Mouse (Mus musculus): ENCODE results near the gene Fggy. TPM values are rescaled to one million over a fixed set of nuclear protein-coding genes. Genes with fewer than 3 reads are reported as not detected.

Fggy gene
- polyA plus RNA-seq, 1 experiment = 189 TPM

DNA sequence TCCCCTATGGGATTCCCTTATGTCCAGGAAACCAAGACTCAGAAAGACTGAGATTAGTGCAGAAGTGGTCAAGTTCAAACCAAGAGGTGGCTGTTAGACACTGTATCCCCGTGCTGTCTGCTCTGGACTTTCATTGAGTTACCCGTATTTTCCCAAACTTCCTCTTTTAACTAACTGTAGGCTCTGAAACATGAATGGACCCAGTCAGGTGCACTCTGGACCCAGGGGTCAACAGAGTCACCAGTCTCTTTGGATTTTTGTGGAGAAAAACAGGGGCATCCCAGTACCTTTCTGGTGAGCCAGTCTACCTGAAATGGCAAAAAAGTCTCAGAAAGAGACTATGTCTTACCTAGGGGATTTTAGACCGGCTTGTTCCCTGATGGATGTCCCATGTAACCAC is 33.6 kb downstream of the Fggy start:
- Histone ChIP-seq H3K27ac (ENCODE audit: insufficient read depth, low read depth, low read length) (no peak overlapping the region), H3K4me3 (ENCODE audit: insufficient read depth, low read depth, low read length) (no peak overlapping the region), H3K36me3 (ENCODE audit: control insufficient read depth, insufficient read depth, low read length) (no peaks in the 10 kb centered on the region), H3K4me1 (ENCODE audit: control insufficient read depth, insufficient read depth, low read length) (peaks cover 4% of the 10 kb centered on the region; the same call in 1 of the 2 replicates), H3K27me3 (replicated peaks; ENCODE audit: control insufficient read depth, insufficient read depth, low read length) (no peaks in the 10 kb centered on the region)
- TF ChIP-seq CTCF (conservative IDR thresholded peaks at IDR 0.05; ENCODE audit: insufficient read depth, insufficient read length, low read depth, low read length) = no peak
- no peak for TF ChIP-seq POLR2A (IDR thresholded peaks at IDR 0.05; ENCODE audit: low read depth, low read length)
- peak; percentile 16 for DNase-seq
- WGBS = 76% methylated on average over 3 of the region's 3 CpGs

DNA sequence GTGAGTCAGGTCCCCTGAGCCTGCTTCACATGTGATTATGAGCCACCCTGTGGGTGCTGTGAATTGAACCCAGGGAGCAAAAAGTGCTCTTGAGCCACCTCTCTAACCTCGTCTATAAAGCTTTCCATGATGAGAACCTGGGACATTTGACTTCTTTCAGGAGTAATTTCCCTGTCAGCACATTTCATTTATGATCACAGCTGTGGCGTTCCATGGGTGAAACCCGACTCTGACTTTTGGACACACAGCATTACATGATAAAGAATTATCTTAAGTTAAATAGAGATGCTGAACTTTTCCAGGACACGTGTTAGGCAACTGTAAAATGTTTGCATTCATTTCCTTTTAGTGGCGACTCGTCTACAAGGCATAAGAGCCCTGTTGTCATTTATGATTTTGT is 39.9 kb downstream of the Fggy start:
- 64% methylated on average over 6 of the region's 6 CpGs for WGBS
- Histone ChIP-seq H3K27ac (ENCODE audit: insufficient read depth, low read depth, low read length) (no peak overlapping the region), H3K27me3 (replicated peaks; ENCODE audit: control insufficient read depth, insufficient read depth, low read length) (no peaks in the 10 kb centered on the region), H3K4me3 (ENCODE audit: insufficient read depth, low read depth, low read length) (no peak overlapping the region), H3K36me3 (ENCODE audit: control insufficient read depth, insufficient read depth, low read length) (no peaks in the 10 kb centered on the region; the same call in 1 of the 2 replicates), H3K4me1 (ENCODE audit: control insufficient read depth, insufficient read depth, low read length) (no peaks in the 10 kb centered on the region)
- no peak for DNase-seq
- TF ChIP-seq POLR2A (IDR thresholded peaks at IDR 0.05; ENCODE audit: low read depth, low read length) = no peak
- no peak for TF ChIP-seq CTCF (conservative IDR thresholded peaks at IDR 0.05; ENCODE audit: insufficient read depth, insufficient read length, low read depth, low read length)

GRCm38 (mm10) chr4:95601776-95602175 is 44.5 kb downstream of the Fggy start:
- no peak overlapping the region for H3K4me3 ChIP-seq (ENCODE audit: insufficient read depth, low read depth, low read length)
- H3K36me3 ChIP-seq (ENCODE audit: control insufficient read depth, insufficient read depth, low read length) = no peaks in the 10 kb centered on the region; the same call in 1 of the 2 replicates
- H3K27me3 ChIP-seq (replicated peaks; ENCODE audit: control insufficient read depth, insufficient read depth, low read length) = no peaks in the 10 kb centered on the region
- WGBS = 72% methylated on average over 4 of the region's 4 CpGs
- H3K27ac ChIP-seq (ENCODE audit: insufficient read depth, low read depth, low read length) = no peak overlapping the region
- TF ChIP-seq POLR2A (IDR thresholded peaks at IDR 0.05; ENCODE audit: low read depth, low read length) = no peak
- TF ChIP-seq CTCF (conservative IDR thresholded peaks at IDR 0.05; ENCODE audit: insufficient read depth, insufficient read length, low read depth, low read length) = no peak
- no peak for DNase-seq
- H3K4me1 ChIP-seq (ENCODE audit: control insufficient read depth, insufficient read depth, low read length) = no peaks in the 10 kb centered on the region

GRCm38 (mm10) chr4:95603254-95603653 is 45.9 kb downstream of the Fggy start:
- Histone ChIP-seq H3K27ac (ENCODE audit: insufficient read depth, low read depth, low read length) (no peak overlapping the region), H3K4me1 (ENCODE audit: control insufficient read depth, insufficient read depth, low read length) (no peaks in the 10 kb centered on the region), H3K4me3 (ENCODE audit: insufficient read depth, low read depth, low read length) (no peak overlapping the region), H3K36me3 (ENCODE audit: control insufficient read depth, insufficient read depth, low read length) (no peaks in the 10 kb centered on the region; the same call in 1 of the 2 replicates), H3K27me3 (replicated peaks; ENCODE audit: control insufficient read depth, insufficient read depth, low read length) (no peaks in the 10 kb centered on the region)
- 73% methylated on average over 1 of the region's 1 CpGs for WGBS
- no peak for DNase-seq
- TF ChIP-seq CTCF (conservative IDR thresholded peaks at IDR 0.05; ENCODE audit: insufficient read depth, insufficient read length, low read depth, low read length) (no peak), POLR2A (IDR thresholded peaks at IDR 0.05; ENCODE audit: low read depth, low read length) (no peak)

DNA sequence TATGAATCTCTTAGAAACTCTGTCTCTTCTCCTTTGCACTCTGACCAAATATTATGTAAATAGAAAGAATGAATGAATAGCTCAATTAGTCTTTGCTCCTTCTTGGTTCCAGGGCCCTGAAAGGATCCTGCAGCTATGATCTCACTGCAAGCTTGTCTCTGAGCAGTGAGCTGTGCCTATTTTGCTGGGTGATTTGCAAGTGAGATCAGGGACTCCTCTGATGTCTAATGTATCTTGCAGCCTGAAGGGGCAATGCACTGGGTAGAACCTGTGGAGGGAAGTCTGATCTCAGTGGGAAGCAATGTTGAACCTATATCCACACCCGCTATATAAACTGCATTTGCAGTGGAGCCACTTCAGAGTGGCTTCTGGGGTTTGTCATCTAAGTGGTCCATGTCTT is 53.4 kb downstream of the Fggy start:
- 100% methylated on average over 1 of the region's 1 CpGs for WGBS
- no peak overlapping the region for H3K27ac ChIP-seq (ENCODE audit: insufficient read depth, low read depth, low read length)
- H3K4me3 ChIP-seq (ENCODE audit: insufficient read depth, low read depth, low read length) = no peak overlapping the region
- H3K36me3 ChIP-seq (ENCODE audit: control insufficient read depth, insufficient read depth, low read length) = no peaks in the 10 kb centered on the region
- no peak for DNase-seq
- no peaks in the 10 kb centered on the region for H3K27me3 ChIP-seq (replicated peaks; ENCODE audit: control insufficient read depth, insufficient read depth, low read length)
- no peaks in the 10 kb centered on the region for H3K4me1 ChIP-seq (ENCODE audit: control insufficient read depth, insufficient read depth, low read length)
- TF ChIP-seq POLR2A (IDR thresholded peaks at IDR 0.05; ENCODE audit: low read depth, low read length) (no peak), CTCF (conservative IDR thresholded peaks at IDR 0.05; ENCODE audit: insufficient read depth, insufficient read length, low read depth, low read length) (no peak)

DNA sequence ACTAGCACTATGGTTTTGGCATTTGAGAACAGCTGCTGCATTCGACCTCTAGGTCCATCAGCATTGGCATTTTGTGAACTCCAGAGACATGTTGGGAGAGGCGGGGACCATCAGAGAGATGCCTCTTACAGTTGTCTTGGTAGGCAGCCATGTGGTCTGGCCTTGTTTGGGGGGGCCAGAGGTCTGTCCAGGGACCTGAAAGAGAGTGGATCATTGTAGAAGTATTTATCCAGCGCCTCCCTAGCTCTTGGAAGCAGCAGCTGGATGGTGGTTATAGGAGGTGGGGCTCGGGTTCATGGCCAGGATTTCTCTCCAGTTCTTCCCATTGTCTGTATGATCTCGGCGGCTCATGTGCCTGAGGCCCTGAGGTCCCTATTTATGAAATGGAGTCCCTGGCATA is 54.1 kb downstream of the Fggy start:
- Histone ChIP-seq H3K4me3 (ENCODE audit: insufficient read depth, low read depth, low read length) (no peak overlapping the region), H3K4me1 (ENCODE audit: control insufficient read depth, insufficient read depth, low read length) (no peaks in the 10 kb centered on the region), H3K27me3 (replicated peaks; ENCODE audit: control insufficient read depth, insufficient read depth, low read length) (no peaks in the 10 kb centered on the region), H3K36me3 (ENCODE audit: control insufficient read depth, insufficient read depth, low read length) (no peaks in the 10 kb centered on the region), H3K27ac (ENCODE audit: insufficient read depth, low read depth, low read length) (no peak overlapping the region)
- WGBS = 90% methylated on average over 6 of the region's 6 CpGs
- no peak for DNase-seq
- TF ChIP-seq CTCF (conservative IDR thresholded peaks at IDR 0.05; ENCODE audit: insufficient read depth, insufficient read length, low read depth, low read length) (no peak), POLR2A (IDR thresholded peaks at IDR 0.05; ENCODE audit: low read depth, low read length) (no peak)

DNA sequence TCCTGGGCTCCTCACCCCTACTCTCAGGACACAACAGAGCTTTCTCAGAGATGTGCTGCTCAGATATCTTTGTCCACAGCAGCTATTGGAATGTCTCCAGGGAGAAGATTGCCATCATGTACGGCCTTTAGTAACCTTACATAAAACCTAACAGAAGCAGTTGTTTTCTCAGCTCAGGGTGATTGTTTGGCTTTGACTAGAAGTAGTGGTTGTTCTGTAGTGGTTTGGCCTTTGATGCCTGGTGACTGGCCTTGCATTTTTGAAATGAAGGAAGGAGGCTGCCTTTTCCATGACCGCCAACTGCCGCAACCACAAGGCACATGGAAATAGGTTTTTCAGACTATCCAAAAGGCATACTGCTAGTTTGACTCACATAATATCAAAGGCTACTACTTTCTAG is 63.7 kb downstream of the Fggy start:
- whole genome bisulfite sequencing = 73% methylated on average over 3 of the region's 3 CpGs
- no peak overlapping the region for H3K27ac ChIP-seq (ENCODE audit: insufficient read depth, low read depth, low read length)
- H3K4me3 ChIP-seq (ENCODE audit: insufficient read depth, low read depth, low read length) = no peak overlapping the region
- no peak for DNase-seq
- no peaks in the 10 kb centered on the region for H3K36me3 ChIP-seq (ENCODE audit: control insufficient read depth, insufficient read depth, low read length)
- H3K4me1 ChIP-seq (ENCODE audit: control insufficient read depth, insufficient read depth, low read length) = 0 out of 2 replicates have a peak, but pooled peaks cover 4% of the 10 kb centered on the region
- TF ChIP-seq CTCF (conservative IDR thresholded peaks at IDR 0.05; ENCODE audit: insufficient read depth, insufficient read length, low read depth, low read length) = no peak
- TF ChIP-seq POLR2A (IDR thresholded peaks at IDR 0.05; ENCODE audit: low read depth, low read length) = no peak
- no peaks in the 10 kb centered on the region for H3K27me3 ChIP-seq (replicated peaks; ENCODE audit: control insufficient read depth, insufficient read depth, low read length)

Measured in kidney, adult 2 months (tissue).